Mouse (Mus musculus): ENCODE measurements around the gene Large1. TPM values are rescaled to one million over a fixed set of nuclear protein-coding genes. Genes with fewer than 3 reads are reported as not detected.
"Not testable (repeated sequence)": the region's sequence is repeated elsewhere in the genome, so short reads cannot be mapped to it uniquely, and the experiment has no call there.

Gene Large1
- polyA plus RNA-seq, 1 experiment, result 16.7 TPM

DNA sequence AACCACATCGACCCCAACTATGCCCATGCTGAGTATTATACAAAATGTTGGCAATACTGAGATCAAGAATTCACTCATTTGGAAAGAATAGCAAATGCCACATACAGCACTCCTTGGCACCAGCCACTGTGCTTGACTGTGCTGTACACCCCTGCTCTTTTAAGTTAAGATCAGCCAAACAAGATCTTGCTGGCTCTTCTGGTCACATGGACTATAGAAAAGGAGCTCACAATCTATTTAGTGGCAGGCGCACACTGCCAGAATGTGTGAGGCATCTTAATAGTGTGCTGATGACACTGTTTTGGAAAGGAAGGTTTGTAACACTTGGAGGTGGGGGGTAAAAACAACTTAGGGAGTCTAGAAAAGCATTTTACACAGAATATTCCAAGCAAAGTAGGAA is 337.0 kb downstream of the Large1 start:
- no peak for DNase-seq (ENCODE audit: low read depth)

- DNase-seq (ENCODE audit: low read depth), result no peak
Observed at GRCm38 (mm10) chr8:73007489-73007888, 345.9 kb downstream of the Large1 start.

GRCm38 (mm10) chr8:73003858-73004257 is 349.5 kb downstream of the Large1 start:
- no peak for DNase-seq (ENCODE audit: low read depth)

- DNase-seq (ENCODE audit: low read depth), result no peak
Observed at GRCm38 (mm10) chr8:72993831-72994230, 359.5 kb downstream of the Large1 start.

DNA sequence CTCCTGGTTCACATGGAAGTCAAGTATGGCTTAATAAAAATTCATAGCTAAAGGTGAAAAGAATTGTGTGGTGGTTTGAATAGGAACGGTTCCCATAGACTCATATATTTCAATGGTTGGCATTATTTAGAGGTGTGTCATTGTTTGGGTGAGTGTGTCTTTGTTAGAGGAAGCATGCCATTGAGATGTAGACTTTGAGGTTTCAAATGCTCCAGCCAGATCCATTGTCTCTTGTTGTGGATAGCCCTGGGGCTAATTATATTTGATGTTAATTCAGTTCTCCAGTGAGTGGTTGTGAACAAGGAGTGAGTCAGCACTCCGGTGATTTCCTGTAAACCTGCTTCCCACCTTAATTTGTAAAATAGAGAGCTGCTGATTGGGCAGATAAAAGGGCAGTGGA is 362.9 kb downstream of the Large1 start:
- DNase-seq (ENCODE audit: low read depth), result no peak

DNA sequence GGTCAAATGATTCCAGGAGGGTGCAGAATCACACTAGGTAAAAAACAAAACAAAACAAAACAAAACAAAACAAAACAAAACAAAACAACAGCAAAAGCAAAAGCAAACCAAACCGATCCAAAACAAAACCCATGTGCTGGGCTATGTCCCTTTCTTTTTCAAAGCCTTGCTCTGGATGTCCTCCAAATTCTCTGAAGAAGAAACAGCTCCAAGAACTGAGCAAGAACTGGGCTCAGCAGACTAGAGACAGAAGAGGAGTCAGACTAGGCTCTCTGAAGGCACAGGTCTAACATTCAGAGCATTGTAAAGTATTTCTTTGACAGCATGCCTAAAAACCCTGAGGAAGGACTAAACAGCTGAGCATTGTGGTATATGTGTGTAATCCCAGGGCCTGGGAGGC is 370.5 kb downstream of the Large1 start:
- no peak for DNase-seq (ENCODE audit: low read depth)

DNA sequence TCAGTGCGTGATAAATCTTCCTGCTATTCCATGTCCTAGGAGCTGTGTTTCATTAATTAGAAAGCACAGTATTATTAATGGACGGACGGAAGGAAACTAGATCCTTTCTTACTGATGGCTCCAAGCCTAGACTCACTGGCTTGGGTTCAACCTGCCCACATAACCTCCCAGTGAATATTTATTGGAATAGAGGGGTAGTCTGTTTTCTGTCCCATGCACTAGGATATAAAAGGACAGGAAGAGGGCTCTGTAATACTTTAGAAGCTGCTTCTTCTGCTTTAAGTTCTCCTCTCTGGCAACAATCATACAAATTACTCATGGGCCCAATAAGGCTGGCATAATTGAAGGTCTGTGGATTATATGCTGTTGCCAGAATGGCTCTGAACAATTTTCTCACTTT is 398.3 kb downstream of the Large1 start:
- no peak for DNase-seq (ENCODE audit: low read depth)

DNA sequence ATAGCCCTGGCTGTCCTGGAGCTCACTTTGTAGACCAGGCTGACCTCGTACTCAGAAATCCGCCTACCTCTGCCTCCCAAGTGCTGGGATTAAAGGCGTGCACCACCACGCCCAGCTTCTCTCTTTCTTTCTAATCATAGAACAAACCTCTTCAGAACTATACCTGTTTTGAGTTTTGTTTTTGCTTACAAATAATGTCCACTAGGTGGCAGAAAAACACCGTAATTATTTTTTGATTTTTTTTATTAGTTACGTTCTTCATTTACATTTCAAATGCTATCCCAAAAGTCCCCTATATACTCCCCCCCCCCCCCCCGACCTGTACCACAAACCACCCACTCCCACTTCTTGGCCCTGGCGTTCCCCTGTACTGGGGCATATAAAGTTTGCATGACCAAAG is 411.9 kb downstream of the Large1 start:
- not testable (repeated sequence) for DNase-seq (ENCODE audit: low read depth)

DNA sequence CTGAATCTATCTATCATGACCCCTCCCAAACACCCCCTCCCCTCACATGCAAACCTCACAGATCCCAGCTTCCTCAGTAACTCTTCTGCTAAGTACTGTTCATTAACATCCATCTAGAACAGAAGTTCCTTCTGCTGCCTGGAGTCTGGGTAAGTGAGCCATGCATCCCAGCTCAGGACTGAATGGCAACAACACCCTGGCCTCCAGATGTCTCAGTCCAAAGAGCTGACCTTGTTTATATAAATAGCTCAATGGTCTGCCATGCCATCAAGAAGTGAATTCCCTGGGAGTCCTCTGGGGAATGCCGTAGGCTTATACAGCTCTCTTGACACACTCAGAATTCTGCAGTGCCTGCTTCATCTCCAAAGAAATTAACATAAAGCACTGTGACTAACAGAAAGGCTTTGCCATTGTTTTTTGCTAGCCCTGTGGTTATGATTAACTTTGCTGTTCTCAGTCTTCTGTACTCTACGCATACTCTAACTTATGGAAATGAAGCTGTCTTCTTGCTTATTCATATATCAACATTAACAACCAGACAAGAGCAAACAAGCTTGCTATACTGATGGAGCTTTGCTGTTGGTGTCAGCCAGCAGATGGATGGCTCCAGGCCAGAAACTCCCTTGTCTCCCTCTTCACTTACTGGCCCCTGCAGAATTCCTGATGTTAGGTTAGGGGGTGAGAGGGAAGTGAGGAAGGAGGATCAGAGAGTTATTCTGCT is 434.0 kb downstream of the Large1 start:
- no peak for DNase-seq (ENCODE audit: low read depth)

DNA sequence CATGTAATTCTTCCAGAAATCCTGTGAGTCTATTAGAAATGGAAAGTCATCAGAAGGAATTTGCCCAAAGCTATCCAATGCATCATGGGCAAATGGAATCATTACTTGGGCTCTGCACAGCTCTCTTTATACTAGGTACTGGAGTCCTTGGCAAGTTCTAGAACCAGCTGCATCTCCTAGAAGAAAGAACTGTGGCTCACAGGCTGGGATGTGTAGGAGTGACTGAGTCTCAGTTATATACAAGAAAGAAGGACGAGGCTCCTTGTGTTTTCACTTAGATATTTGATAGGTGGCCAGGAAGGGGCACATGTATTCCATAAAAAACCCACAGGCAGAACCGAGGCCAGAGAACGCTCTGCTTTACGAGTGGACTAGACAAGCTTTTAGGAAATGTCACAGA is 447.8 kb downstream of the Large1 start:
- DNase-seq (ENCODE audit: low read depth), result no peak

GRCm38 (mm10) chr8:72901591-72901990 is 451.7 kb downstream of the Large1 start:
- DNase-seq (ENCODE audit: low read depth), result peak; percentile 77

DNA sequence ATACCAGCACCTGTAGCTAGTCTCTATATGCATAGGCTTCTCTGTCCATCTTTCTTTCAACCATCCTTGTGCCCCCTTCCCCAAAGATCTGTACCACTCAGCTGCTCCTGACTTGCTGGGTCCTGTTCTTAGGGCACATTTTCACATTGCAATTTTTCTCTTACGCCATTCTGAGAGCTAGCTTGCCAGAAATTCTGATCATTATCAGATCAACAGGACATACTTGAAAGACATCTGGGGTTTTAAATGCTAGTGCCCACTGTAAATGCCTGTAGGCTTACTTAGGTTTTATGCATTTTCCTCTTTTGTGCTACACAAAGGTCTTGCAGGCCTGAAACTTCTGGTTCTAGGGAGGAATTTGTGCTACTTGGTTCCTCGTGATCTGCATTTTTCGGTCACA is 454.0 kb downstream of the Large1 start:
- DNase-seq (ENCODE audit: low read depth), result peak; percentile 58

- DNase-seq (ENCODE audit: low read depth), result no peak
Observed at GRCm38 (mm10) chr8:72883033-72883432, 470.3 kb downstream of the Large1 start.

DNA sequence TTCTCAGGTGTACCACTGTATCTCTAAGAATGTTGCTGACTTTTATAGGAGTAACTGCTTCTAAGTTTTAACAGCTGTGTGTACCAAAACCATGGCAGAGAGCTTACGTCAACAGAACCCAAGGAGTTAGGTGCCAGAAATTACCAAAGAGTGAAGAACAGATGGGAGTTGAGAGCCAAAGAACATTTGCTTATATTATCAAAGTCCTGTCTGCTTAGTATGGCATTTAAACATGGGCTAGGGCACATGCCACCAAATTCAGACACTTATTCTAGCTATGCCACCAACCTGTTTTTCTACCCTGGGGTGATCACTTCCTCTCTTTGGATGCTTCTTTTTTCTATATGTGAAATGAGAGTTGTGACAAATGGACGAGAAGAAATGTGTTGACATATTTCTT is 479.9 kb downstream of the Large1 start:
- DNase-seq (ENCODE audit: low read depth), result no peak

- no peak for DNase-seq (ENCODE audit: low read depth)
Observed at GRCm38 (mm10) chr8:72846881-72847280, 506.5 kb downstream of the Large1 start.

DNA sequence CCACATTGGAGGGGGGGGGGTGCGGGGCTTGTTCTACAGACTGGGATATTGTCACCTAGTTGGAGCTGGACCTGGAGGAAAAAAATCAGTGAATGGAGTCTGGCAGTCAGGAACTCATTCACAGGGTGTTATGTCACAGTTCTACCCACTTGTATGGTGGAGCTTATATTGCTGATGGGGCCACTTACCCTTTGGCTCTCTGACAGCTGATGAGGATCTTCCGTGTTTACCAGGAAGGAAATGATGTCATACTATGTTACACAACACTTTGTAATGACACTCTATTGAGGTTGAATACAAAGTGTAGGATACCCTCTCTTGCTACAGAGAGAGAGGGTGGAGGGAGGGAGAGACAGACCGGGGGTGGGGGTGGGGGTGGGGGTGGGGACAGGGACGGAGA is 517.5 kb downstream of the Large1 start:
- DNase-seq (ENCODE audit: low read depth), result no peak

DNA sequence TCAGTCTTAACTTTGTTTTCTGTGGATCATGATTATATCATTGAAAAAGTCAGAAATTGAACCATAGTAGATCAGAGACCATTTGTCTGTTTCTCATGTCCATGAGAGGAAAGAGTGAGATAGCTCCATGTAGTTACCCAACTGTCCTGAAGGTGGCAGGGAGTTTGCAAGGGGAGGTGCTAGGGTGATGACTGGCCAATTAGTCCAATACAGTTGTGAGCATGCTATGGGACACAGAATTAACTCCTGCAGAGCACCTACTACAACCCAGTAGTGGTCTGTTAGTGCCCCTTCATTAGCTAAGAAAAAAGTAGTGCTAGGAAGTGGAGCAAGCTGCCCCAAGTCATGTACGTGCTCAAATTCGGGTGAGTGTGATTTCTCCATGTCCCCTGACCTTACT is 520.2 kb downstream of the Large1 start:
- DNase-seq (ENCODE audit: low read depth), result no peak

GRCm38 (mm10) chr8:72832371-72832770 is 521.0 kb downstream of the Large1 start:
- no peak for DNase-seq (ENCODE audit: low read depth)

DNA sequence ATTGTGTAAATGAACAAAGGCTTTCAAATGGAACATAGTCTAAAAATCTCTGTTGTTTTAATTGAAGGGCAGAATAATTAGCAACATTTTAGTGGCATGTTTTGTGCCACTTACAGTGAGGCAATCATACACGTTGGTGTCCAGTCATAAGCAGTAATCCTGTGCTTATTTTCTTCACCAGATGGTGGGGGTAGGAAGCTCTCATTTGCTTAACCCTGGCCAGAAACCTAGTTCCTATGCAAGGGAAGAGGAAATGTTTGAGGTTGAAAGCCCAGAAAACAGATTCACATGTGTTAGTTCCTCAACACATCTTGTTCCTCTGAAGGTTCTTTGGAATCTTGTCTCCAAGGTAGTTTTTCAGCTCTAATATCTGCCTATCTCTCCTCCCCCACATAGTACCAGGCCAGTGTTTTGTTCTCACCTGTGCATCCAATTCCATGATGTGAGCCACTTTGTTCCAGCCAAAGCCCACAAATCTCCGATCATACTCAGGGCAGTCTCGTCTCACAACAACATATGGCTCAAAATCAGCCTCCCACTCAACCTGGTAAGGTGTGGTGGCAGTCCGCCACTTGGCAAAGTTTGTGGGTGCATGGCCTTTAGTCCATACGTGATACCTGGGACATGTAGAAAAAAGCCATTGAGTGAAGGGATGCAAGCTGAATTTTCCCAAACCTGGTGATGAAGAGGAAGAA is 535.5 kb downstream of the Large1 start:
- peak; percentile 65 for DNase-seq (ENCODE audit: low read depth)

DNA sequence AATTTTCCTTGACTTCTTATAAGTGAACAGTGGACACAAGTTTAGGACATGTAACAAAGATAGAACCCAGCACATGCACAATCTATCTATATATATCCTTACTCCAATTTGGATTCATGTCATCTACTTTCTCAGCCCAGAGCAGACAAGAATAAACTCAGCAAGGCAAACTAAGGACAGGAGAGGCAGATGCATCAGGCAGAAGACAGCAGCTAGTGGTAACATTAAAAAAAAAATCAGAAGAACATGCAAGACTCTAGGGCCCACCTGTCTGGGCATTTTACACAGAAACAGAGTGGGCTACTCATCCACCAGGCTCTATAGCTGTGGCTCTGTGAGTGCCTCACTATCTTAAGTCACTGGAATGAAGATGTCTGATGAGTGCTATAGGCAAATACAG is 536.7 kb downstream of the Large1 start:
- DNase-seq (ENCODE audit: low read depth), result no peak

GRCm38 (mm10) chr8:72815681-72816080 is 537.7 kb downstream of the Large1 start:
- peak; percentile 96 for DNase-seq (ENCODE audit: low read depth)

DNA sequence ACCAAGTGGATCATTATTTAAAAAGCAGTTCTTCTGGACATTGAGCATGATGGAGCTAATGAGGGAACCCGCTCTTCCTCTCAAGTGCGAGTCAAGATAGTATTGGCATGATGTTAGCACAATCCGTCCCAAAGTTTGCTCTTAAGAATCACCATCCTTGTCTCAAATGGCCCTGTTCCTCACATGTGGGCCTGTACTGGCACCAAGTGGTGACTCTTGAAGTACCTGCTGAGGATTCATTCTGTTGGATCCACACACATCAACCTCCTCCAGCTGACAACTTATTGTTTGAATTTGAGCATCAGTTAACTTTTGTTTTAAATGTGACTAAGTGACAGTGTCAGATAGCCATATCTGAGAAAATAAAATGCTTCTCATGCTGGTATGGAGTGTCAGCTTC is 540.6 kb downstream of the Large1 start:
- DNase-seq (ENCODE audit: low read depth), result no peak

DNA sequence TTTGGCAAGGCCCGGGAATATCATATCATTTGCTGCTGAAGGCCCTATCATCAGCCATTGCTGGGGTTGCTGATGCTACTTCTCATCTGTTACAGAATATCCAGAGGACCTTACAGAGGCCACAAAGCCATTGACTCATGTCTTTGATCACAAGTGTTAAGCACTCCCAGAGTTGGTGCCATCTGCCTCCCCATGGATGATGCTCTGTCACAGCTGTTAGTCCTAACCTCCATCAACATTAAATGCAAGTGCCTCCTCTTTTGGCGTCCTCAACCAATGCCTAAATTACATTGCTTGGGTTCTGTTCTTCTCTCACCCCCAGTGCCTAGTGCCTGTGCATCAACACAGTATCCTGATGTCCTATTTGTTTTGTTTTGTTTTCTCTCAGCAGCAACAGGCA is 551.8 kb downstream of the Large1 start:
- DNase-seq (ENCODE audit: low read depth), result no peak

GRCm38 (mm10) chr8:72780644-72781043 is 572.7 kb downstream of the Large1 start:
- DNase-seq (ENCODE audit: low read depth), result no peak

Measured in gonadal fat pad, adult 2 months (tissue).